Mouse (Mus musculus): ENCODE data around the gene Dusp27.

Gene Dusp27

DNA sequence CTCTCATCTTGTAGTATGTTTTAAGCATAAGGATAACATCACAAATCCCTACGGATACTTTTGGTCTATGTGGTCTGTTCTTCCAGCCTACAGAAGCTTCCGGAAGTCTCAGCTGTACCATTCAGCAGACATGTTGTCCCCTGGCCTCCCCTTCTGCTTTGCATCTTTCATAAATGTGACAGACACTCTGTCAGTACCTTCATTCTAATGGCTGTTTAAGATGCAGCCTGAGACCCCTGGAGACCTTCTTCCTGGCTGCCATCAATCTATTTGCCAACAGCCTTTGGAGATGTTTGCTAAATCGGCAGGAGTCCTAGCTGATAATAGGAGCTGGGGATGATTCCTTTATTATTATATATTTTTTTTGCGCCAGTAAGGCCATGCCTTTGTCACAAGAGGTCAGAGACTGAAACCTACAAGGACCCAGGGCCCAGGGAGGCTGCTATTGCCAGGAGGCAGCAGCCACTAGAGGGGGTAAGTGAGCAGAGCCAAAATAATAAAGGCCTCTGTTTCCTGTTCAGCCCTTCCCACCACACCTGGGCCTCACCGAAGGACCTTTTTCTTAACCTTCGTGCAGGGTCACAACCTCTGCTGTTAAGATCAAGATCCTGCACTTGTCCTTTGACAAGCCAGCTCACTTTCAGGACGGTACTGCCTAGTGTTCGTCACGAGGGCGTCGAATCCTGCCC is 24.7 kb downstream of the Dusp27 start:
- DNase-seq (ENCODE audit: low spot score in 2 of 2) = no peak

DNA sequence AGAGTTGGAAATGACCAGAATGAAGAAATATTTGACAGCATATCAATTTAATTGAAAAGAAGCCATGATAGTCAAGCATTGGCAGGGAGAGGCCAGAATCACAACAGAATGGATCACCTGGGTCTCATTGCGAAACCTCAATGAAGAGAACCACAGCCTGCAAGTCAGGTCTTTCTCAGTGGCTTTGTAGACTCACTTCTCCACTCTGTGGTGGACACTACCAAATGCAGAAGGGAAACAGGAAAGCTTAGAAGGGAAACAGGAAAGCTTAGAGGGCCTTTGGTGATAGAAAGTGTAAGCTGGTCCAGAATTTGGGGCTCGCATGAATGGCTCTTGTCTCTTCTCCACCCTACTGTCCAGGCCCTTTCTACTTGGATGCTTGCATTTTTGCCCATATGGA is 29.6 kb downstream of the Dusp27 start:
- DNase-seq (ENCODE audit: low spot score in 2 of 2) = no peak

DNA sequence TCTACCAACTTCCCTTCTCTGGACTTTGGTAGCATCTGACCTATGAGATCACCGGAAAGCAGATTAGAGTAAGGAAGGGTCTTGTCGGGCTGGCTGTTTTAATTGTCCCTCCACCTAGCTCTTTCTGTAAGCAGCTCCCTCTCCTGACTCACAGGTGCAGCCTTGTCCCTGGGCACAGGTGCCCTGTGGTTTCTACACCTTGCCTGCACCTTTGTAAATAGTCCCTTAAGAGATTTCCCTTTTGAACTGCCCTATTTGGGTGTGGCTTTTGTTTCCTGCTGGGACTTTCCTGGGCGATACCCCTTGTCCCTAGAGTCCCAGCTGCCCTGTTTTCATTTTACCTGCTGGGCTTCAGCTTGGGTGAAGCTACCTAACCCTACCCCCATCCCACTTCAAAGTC is 33.3 kb downstream of the Dusp27 start:
- DNase-seq (ENCODE audit: low spot score in 2 of 2) = no peak

DNA sequence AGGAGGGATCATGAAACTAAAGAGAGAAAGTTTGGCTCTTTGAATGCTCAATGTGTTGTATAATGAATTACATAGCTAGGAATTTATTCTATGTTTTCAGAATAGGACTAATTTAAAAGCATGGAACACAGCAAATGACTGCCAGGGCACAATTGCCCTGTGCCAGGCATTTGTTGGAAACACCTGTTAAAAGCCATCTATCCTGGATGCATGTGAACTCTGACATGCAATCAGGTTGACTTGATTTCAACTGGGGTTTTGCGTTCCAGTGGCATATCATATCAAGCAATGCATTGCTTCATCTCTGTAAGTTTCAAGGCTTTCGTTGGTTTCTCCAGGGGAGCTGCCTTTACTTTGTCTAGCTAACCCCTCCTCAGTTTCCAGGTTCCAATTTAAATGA is 37.4 kb downstream of the Dusp27 start:
- DNase-seq (ENCODE audit: low spot score in 2 of 2) = no peak

DNA sequence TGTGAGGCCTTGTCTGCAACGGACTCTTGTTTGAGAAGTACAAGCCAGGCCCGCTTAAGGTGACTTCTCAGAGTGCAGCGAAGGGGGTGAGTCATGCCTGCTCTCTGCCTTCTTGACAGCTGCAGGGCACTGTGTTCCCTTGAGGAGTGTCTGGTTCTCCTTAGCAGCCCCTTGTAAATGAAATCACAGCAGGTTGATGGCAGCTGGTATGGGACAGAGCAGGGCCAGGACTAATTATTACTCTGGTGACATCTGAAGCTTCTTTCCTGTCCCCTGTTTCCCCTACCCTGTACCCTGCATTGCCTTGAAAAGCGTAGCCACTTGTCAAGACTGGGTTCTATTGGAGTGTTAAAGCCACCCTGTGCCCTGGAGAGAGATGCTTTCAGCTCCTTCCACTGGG is 38.0 kb downstream of the Dusp27 start:
- no peak for DNase-seq (ENCODE audit: low spot score in 2 of 2)

DNA sequence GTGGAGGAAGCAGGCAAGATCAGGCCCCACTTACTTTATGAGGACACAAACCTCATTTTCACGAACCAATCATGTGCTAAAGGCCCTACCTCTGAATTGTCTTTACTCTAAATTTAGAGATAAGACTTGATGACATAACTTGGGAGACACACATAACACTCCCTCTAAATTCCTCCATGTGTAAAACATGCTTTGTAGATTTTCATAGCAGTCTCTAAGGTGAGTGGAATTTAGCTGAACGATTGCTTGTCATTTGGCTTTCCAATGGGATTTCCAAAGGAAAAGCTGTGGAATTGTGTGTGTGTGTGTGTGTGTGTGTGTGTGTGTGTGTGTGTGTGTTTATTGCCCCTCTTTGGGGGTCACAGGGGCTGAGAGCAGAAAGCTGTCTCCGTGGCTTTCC is 38.4 kb downstream of the Dusp27 start:
- no peak for DNase-seq (ENCODE audit: low spot score in 2 of 2)

DNA sequence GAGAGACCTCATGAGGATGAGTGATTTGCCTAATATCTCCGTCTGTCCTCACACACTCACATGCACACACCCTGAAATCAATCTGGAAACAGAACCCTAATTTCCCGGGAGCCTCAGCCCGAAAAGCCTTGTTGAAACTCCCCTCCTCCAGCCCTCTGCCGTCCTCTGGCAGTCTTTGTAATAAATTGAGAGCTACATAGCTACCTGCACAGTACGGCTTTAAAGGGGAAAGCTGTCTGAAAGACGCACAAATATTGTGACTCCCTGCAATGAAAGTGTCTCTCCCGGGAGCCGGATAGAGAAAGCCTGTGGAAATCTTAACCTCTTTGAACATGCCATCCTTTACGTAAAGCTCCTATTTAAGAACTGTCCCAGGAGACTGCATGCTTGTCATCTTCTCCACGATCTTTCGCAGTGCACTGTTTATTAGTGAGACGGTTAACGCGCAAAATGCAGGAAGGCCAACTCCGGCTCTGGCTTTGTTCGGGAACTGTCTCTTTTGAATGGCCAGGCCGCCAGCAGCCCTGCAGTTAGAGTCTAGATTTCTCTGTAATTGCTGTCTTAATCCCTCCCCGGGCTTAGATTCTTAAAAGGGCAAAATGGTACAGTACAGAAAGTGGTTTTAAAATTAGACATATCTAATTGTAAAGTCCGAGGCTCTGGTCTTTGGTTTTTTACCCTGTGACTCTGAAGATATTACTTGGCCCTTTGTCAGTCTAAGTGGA is 39.1 kb downstream of the Dusp27 start:
- no peak for DNase-seq (ENCODE audit: low spot score in 2 of 2)

DNA sequence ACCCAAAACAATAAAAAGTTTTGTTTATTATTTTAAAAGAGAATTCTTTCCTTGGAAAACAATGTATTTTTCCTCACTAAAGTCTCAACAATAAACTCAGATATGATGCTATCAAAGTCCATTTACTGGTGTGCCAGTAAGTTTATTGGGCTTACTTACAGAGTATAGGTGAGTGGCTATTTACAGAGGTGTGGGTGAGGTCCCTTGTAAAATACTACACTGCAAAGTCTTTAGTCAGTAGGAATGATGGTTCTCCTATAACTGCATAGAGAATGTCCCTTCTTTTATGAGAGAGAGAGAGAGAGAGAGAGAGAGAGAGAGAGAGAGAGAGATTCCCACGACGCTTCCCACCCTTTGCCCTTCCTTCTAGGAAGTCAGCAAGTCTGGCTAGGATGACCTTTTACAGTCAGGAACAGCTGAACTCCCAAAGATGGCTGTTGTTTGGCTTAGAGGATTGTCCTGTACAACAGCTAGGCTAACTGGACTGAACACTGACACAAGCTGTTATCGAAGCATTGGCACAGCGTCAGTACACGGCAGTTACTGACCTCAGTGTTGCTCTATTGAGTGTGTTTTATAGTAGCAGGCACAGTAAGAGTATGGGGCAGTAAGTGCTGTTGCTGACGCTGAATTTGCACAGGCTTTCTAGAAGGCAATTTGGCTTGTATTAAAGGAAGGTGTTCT is 50.5 kb downstream of the Dusp27 start:
- no peak for DNase-seq (ENCODE audit: low spot score in 2 of 2)

DNA sequence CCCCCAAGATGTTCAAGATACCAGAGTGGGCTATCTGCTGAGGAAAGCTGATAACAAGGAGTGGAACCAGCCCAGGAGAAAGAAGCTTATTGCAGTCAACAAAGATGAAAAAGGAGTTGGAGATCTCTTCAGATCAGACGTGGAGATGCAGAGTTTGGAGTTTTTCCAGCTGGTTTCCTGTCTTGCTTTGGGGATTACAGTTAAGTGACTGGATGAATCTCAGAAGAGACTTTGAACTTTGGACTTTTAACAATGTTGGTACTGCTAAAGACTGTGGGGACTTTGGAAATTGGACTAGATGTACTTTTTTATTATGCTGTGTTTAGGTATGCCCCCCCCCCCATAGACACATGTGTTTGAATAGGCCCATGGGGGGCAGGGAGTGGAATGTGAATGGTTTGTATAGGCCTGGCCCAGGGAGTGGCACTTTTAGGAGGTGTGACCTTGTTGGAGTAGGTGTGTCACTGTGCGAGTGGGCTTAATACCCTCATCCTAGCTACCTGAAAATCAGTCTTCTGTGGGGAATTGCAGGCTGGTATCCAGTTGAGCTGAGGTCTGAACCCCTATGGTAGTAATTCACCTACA is 59.8 kb downstream of the Dusp27 start:
- DNase-seq (ENCODE audit: low spot score in 2 of 2) = no peak

DNA sequence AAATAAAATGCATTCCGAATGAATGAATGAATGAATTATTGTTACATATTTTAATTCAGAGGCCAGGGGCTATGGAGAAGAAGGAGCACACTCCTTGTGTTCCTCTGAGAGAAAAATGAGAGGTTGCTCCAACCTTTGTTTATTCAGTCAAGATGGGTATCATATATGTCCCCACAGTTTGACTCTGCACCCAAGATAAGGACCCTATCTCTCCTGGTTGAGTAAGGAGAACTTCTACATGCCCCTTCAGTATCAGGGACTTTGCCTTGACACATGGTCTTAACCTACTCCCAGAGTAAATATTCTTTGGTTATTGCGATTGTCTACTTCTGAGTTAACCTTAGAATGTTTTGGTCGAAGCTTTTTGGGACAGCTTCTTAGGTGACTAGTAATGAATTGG is 63.9 kb downstream of the Dusp27 start:
- no peak for DNase-seq (ENCODE audit: low spot score in 2 of 2)

DNA sequence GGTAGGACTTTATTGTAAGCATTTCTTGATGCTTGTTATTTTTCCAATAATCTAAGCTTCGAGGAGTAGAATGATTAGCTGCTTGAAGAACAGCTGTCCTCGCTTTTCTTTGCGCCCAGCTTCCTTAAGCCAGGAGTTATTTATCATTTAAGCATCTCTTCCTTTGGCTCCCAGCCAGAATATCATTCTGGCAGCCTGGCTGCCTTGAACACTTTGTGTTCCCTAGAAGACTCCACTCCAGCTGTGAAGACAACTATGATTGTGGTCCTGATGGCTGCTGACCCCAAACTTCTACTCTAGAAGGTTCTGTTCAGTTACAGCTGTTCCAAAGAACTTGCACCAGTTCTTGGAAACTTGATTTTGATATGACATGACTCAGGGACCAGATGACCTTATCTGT is 66.2 kb downstream of the Dusp27 start:
- DNase-seq (ENCODE audit: low spot score in 2 of 2) = no peak

DNA sequence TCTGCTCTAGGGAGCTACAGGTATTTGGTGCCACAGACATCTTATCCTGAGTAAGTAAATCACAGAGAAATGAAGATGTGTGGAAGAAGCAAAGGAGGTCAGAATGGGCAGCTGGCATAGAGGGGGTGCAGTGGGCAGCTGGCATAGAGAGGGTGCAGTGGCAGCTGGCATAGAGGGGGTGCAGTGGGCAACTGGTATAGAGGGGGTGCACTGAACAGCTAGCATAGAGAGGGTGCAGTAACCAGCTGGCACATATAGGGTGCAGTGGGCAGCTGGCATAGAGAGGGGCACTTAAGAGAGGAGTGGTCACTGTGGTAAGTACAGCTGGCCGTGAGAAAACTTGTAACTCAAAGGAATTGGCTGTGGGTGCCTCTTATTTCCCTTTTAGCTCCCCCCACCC is 67.3 kb downstream of the Dusp27 start:
- DNase-seq (ENCODE audit: low spot score in 2 of 2) = no peak

DNA sequence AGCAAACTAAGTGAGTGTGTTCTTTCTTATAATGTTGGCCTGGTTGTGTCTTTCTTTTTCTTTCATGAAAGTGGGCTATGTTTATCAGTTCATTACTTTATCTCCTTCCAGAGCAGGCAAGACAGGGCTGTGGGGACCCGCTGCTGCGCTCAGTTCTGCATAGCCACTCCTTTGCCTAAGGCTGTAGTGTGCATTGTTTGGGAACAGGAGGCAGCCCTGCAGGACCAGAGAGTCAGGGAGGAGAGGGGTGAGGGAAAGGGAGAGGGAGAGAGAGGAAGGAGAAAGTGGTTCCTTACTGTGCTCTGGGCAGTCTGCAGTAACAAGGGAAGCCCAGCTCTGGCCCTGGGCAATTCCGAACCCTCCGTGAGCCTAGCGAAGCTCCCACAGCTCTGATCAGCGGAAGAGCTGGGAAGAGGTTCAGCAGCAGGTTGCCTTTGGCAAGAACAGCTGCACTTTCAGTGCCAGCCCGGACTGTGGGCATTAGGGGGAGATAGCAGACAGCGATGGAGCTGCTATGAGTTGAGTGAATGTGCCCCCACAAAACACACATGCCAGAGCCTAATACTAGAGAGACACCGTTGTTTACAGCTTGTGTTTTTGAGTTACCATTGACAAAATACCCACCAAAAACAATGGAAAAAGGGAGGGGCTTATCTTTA is 71.5 kb downstream of the Dusp27 start:
- DNase-seq (ENCODE audit: low spot score in 2 of 2) = no peak

DNA sequence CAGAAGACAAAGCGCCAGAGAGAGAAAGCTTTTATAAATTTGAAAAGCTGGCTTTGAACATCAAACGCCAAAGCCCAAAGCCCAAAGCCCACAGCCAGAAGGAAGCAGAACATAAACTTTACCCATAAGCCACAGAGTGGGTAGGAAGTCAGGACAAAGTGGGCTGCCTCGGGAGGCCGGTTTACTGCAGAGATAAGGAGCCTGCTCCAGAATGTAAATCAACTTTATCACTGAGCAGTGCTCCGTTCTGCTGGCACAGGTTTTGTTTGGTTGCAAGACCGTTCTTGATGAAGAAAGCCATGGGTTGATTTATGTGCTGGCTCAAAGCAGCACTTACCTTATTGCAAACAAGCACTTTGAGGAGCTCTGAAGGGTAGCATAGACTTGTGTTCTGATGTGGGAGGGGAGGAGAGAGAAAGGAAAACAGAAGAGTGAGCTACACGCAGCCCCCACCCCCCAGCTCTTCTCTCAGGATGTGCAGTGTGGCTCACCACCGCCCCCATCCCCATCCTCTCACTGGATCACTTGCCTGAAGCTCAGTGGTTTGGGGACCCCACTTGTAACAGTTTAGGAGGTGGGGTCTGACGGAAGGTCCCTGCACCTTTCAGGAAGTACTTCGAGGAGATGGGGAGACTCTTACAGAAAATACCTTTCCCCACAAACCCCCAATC is 74.3 kb downstream of the Dusp27 start:
- no peak for DNase-seq (ENCODE audit: low spot score in 2 of 2)

DNA sequence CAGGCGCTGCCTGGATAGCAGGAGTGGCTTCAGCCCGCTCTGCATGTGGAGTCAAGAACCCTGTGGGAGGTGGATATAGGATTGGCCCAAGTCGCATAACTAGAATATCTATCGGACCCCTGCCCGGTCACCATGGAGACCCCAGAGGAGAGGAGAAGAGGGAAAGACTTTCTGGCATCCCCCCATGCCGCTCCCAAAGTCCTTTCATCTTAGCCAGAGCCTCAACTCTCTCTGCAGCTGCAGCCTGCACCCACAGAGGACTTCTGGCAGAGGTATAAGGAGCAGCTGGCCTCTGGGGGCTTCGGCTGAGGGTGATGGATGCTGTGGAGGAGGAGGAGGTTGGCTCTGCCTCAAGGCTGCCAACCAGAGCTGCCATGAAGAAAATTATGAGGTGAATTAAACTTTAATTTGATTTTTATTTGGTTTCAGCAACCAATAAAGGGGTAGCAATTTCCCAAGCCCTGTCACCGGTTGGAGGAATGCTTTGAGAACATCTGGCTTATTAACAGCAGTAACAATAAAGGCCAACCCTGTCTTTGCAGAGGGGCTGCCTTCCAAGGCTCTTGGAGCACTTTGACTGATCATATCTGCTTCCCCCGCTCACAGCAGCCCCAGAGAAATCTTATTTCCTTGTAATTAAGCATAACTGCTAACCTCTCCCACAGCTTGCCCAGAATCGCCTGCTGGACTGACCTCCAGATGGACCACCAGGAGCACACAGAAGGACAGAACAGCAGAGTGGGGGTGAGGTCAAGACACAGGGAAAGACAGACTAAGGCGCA is 78.5 kb downstream of the Dusp27 start:
- no peak for DNase-seq (ENCODE audit: low spot score in 2 of 2)

DNA sequence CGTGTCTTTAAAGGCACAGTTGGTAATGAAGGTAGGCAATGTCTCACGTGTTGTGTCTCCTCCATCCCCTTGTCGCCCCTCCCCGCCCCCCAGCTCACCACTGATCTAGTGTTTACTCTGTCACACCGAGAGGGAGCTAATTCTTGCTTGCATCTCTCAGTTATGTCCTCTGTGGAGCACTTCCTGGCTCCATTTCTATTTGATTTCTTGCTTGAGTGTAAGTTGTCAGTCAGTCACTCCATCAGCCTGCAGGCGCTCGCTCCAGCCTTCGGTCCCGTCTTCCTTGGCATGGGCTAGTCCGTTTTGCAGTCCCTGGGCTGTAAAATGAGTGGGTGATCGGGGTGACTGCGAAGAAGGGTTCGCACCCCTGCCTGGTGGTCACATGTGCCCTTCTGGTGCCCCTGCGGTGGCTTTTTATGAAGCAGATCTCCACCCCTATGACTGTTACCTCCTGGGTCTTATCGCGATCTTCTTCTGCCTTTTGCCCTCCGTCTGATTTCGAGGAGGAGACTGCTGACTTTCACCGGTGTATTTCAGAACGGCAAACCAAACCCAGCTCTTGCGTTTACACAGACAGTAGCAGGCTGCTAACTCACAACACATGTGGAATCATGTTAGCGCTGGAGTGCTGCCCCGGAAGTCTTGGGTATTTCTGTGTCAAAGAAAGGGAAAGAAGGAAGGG is 79.4 kb downstream of the Dusp27 start:
- DNase-seq (ENCODE audit: low spot score in 2 of 2) = no peak
